Mouse (Mus musculus) neural tube, embryonic 11.5 days (tissue): Measurements from ENCODE around the gene Tiam1. TPM values are rescaled to one million over a fixed set of nuclear protein-coding genes. Genes with fewer than 3 reads are reported as not detected.

Source experiments
- ATAC-seq: fragments of 200-750 bp; cut with Nextera tagmentation; 2 replicates; pipeline ENCODE4 v1.8.0; 2017; ENCODE audit warnings: moderate number of reproducible peaks, mild to moderate bottlenecking, moderate TSS enrichment, moderate library complexity; ENCODE audit not compliant: insufficient read depth, low FRiP score, low TSS enrichment
- DNase-seq: peaks from one replicate; pipeline ENCODE4 v3.0.0-alpha.2; 2015; ENCODE audit warnings: low spot score
- H3K27ac ChIP-seq: fragments of 300-500 bp; sonication (generic); 2 replicates; pipeline ENCODE4 v1.5.1; 2014; ENCODE audit warnings: low read depth, mild to moderate bottlenecking, low read length
- H3K27me3 ChIP-seq: fragments of 300-500 bp; sonication (generic); 2 replicates; pipeline ENCODE4 v1.6.1; 2014; ENCODE audit warnings: mild to moderate bottlenecking, low read length, mixed read lengths; ENCODE audit not compliant: control insufficient read depth, insufficient read depth
- H3K36me3 ChIP-seq: fragments of 300-500 bp; sonication (generic); 2 replicates; pipeline ENCODE4 v1.6.1; 2014; ENCODE audit warnings: mild to moderate bottlenecking, low read length, moderate library complexity, mixed read lengths; ENCODE audit not compliant: control insufficient read depth, insufficient read depth
- H3K4me1 ChIP-seq: fragments of 300-500 bp; sonication (generic); 2 replicates; pipeline ENCODE4 v1.6.1; 2014; ENCODE audit warnings: low read length, mixed read lengths; ENCODE audit not compliant: control insufficient read depth, insufficient read depth
- H3K4me2 ChIP-seq: fragments of 300-500 bp; sonication (generic); 2 replicates; pipeline ENCODE4 v1.6.1; 2014; ENCODE audit warnings: low read depth, mild to moderate bottlenecking, moderate library complexity
- H3K4me3 ChIP-seq: fragments of 300-500 bp; sonication (generic); 2 replicates; pipeline ENCODE4 v1.5.1; 2014; ENCODE audit warnings: low read depth, low read length
- H3K9ac ChIP-seq: fragments of 300-500 bp; sonication (generic); 2 replicates; pipeline ENCODE4 v1.6.1; 2014; ENCODE audit warnings: mild to moderate bottlenecking, low read length
- H3K9me3 ChIP-seq: fragments of 300-500 bp; sonication (generic); 2 replicates; pipeline ENCODE4 v1.6.1; 2016; ENCODE audit warnings: low read length; ENCODE audit not compliant: control insufficient read depth
- WGBS: fragments of 180-500 bp; shearing (Covaris S2); extraction: QIAGEN DNeasy Blood & Tissue Kit; methylation state at CpG from one replicate; pipeline ENCODE4 v1.1.7; 2014; 5-methylcytosine and 5-hydroxymethylcytosine counted together
- polyA plus RNA-seq: library from polyadenylated mRNA; unstranded; fragments of >200 nt; fragmentation: Nextera tagmentation; extraction: Ambion mirVana; gene quantifications from 2 replicates; pipeline ENCODE4 v1.2.1, GENCODE M21; 2014

Tiam1 gene
- 24.8 and 27.7 TPM in 2 replicates for polyA plus RNA-seq

GRCm38 (mm10) chr16:90143760-90144516, at the start of gene Tiam1:
TSS of gene Tiam1 (minus strand) at chr16:90143769.
- Histone ChIP-seq H3K4me2 (peak within 1 kb of the TSS; percentile 77), H3K36me3 (no peaks in the 10 kb centered on the region), H3K27me3 (no peaks in the 10 kb centered on the region), H3K4me1 (peaks cover 9% of the 10 kb centered on the region), H3K4me3 (peak within 1 kb of the TSS; percentile 55), H3K27ac (peak within 1 kb of the TSS; percentile 74), H3K9me3 (no peaks in the 10 kb centered on the region), H3K9ac (peak within 1 kb of the TSS; percentile 84)
- ATAC-seq = peak; percentile 96
- WGBS = under 1% methylated on average over 64 of the region's 64 CpGs
- DNase-seq = peak; percentile 99

GRCm38 (mm10) chr16:90191289-90191688, 47.7 kb upstream of the Tiam1 start:
- DNase-seq = no peak
- Histone ChIP-seq H3K4me3 (no peak overlapping the region), H3K9me3 (no peaks in the 10 kb centered on the region), H3K9ac (no peak overlapping the region), H3K36me3 (no peaks in the 10 kb centered on the region), H3K4me2 (no peak overlapping the region), H3K27me3 (no peaks in the 10 kb centered on the region), H3K4me1 (no peaks in the 10 kb centered on the region), H3K27ac (no peak overlapping the region)
- no peak for ATAC-seq
- 76% methylated on average over 6 of the region's 6 CpGs for WGBS

- WGBS = 30% methylated on average over 13 of the region's 13 CpGs
- H3K36me3 ChIP-seq = no peaks in the 10 kb centered on the region
- H3K4me2 ChIP-seq = no peak overlapping the region
- DNase-seq (peak; percentile 53), ATAC-seq (peak; percentile 35; the same call in 1 of the 2 replicates)
- no peak overlapping the region for H3K4me3 ChIP-seq
- no peaks in the 10 kb centered on the region for H3K4me1 ChIP-seq
- no peaks in the 10 kb centered on the region for H3K9me3 ChIP-seq
- no peaks in the 10 kb centered on the region for H3K27me3 ChIP-seq
- H3K27ac ChIP-seq = no peak overlapping the region
- no peak overlapping the region for H3K9ac ChIP-seq
Observed at GRCm38 (mm10) chr16:90187453-90187852, 43.9 kb upstream of the Tiam1 start.

GRCm38 (mm10) chr16:90185928-90186588, 42.5 kb upstream of the Tiam1 start:
- WGBS = 38% methylated on average over 8 of the region's 8 CpGs
- Histone ChIP-seq H3K4me3 (no peak overlapping the region), H3K27ac (no peak overlapping the region), H3K9ac (no peak overlapping the region), H3K4me1 (no peaks in the 10 kb centered on the region), H3K36me3 (no peaks in the 10 kb centered on the region), H3K27me3 (no peaks in the 10 kb centered on the region), H3K4me2 (no peak overlapping the region), H3K9me3 (no peaks in the 10 kb centered on the region)
- ATAC-seq = peak; percentile 56; the same call in 1 of the 2 replicates
- DNase-seq = peak; percentile 84

GRCm38 (mm10) chr16:90184135-90184534, 40.6 kb upstream of the Tiam1 start:
- DNase-seq = no peak
- Histone ChIP-seq H3K27me3 (no peaks in the 10 kb centered on the region), H3K4me2 (no peak overlapping the region), H3K36me3 (no peaks in the 10 kb centered on the region), H3K4me3 (no peak overlapping the region), H3K9me3 (no peaks in the 10 kb centered on the region), H3K4me1 (no peaks in the 10 kb centered on the region), H3K27ac (no peak overlapping the region), H3K9ac (no peak overlapping the region)
- WGBS = 65% methylated on average over 6 of the region's 6 CpGs
- no peak for ATAC-seq

GRCm38 (mm10) chr16:90181673-90182072, 38.1 kb upstream of the Tiam1 start:
- WGBS = 90% methylated on average over 8 of the region's 8 CpGs
- Histone ChIP-seq H3K9me3 (no peaks in the 10 kb centered on the region), H3K9ac (no peak overlapping the region), H3K36me3 (no peaks in the 10 kb centered on the region), H3K27ac (no peak overlapping the region), H3K4me3 (no peak overlapping the region), H3K4me1 (no peaks in the 10 kb centered on the region), H3K4me2 (no peak overlapping the region), H3K27me3 (no peaks in the 10 kb centered on the region)
- no peak for ATAC-seq
- DNase-seq = no peak

- H3K4me2 ChIP-seq = no peak overlapping the region
- no peaks in the 10 kb centered on the region for H3K4me1 ChIP-seq
- H3K36me3 ChIP-seq = no peaks in the 10 kb centered on the region
- H3K27me3 ChIP-seq = no peaks in the 10 kb centered on the region
- DNase-seq = no peak
- H3K27ac ChIP-seq = no peak overlapping the region
- H3K9ac ChIP-seq = no peak overlapping the region
- H3K9me3 ChIP-seq = no peaks in the 10 kb centered on the region
- H3K4me3 ChIP-seq = no peak overlapping the region
- ATAC-seq = no peak
- WGBS = 85% methylated on average over 6 of the region's 6 CpGs
Observed at GRCm38 (mm10) chr16:90180975-90181374, 37.4 kb upstream of the Tiam1 start.

- H3K4me1 ChIP-seq = no peaks in the 10 kb centered on the region
- no peak overlapping the region for H3K9ac ChIP-seq
- DNase-seq (no peak), ATAC-seq (no peak)
- 84% methylated on average over 5 of the region's 5 CpGs for WGBS
- H3K9me3 ChIP-seq = no peaks in the 10 kb centered on the region
- no peaks in the 10 kb centered on the region for H3K27me3 ChIP-seq
- no peaks in the 10 kb centered on the region for H3K36me3 ChIP-seq
- no peak overlapping the region for H3K4me3 ChIP-seq
- H3K27ac ChIP-seq = no peak overlapping the region
- H3K4me2 ChIP-seq = no peak overlapping the region
Observed at GRCm38 (mm10) chr16:90179892-90180291, 36.3 kb upstream of the Tiam1 start.

- H3K27me3 ChIP-seq = no peaks in the 10 kb centered on the region
- H3K4me1 ChIP-seq = no peaks in the 10 kb centered on the region
- H3K36me3 ChIP-seq = no peaks in the 10 kb centered on the region
- H3K9me3 ChIP-seq = no peaks in the 10 kb centered on the region
- DNase-seq (no peak), ATAC-seq (no peak)
- WGBS = 95% methylated on average over 3 of the region's 3 CpGs
- H3K9ac ChIP-seq = no peak overlapping the region
- H3K4me2 ChIP-seq = no peak overlapping the region
- no peak overlapping the region for H3K27ac ChIP-seq
- no peak overlapping the region for H3K4me3 ChIP-seq
Observed at GRCm38 (mm10) chr16:90178404-90178803, 34.8 kb upstream of the Tiam1 start.
